Mouse (Mus musculus) embryonic fibroblast, embryonic 13.5 days (primary cell): Measurements from ENCODE around the gene Pbx1.

Experiments
- CTCF ChIP-seq: IDR thresholded peaks from 2 replicates; pipeline ENCODE4 v1.5.1; 2011; ENCODE audit warnings: mild to moderate bottlenecking, control low read depth, low read length, moderate library complexity, borderline replicate concordance; ENCODE audit not compliant: insufficient read depth
- POLR2A ChIP-seq: IDR thresholded peaks from 2 replicates; pipeline ENCODE4 v1.6.1; 2011; ENCODE audit warnings: low read depth, mild to moderate bottlenecking, control low read depth, low read length, moderate library complexity

DNA sequence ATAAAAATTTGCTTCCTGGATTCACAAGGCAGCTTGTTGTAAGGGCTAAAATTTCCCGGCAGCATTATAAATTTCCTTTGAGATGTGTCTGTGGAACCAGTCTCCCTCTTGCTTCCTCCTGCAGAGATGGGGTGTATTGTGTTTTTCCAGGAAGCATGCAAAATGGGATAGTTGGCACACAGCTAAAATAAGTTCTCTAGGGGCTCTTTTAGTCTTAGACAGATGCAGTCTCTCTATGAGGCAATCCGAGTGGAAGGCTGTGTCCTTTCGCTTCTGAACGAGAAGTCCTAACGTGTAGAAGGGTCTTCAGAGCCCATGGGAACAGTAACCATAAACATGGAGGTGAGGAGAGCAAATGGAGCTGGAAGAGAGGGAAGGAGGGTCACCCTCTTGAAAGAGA, 360.1 kb downstream of the Pbx1 start:
- TF ChIP-seq CTCF (no peak), POLR2A (no peak)
